Mouse (Mus musculus): ENCODE measurements around the gene Rnf4. TPM values are rescaled to one million over a fixed set of nuclear protein-coding genes. Genes with fewer than 3 reads are reported as not detected.

Gene Rnf4
- total and polyA plus RNA-seq, 3 experiments = 150 to 184 TPM; not detected in 1

GRCm38 (mm10) chr5:34368551-34369290 lies 32.6 kb downstream of the Rnf4 start:
- Histone ChIP-seq H3K36me3 (ENCODE audit: control insufficient read depth in 1 of 2, insufficient read depth in 2 of 2, low read length in 2 of 2) (peaks cover 8 to 25% of the 10 kb centered on the region in 2 experiments), H3K4me3 (ENCODE audit: control insufficient read depth in 1 of 2, insufficient read depth in 1 of 2, low read depth in 2 of 2, low read length in 2 of 2) (peak overlapping the region; percentile 67 to 91), H3K4me1 (ENCODE audit: control insufficient read depth in 1 of 2, insufficient read depth in 2 of 2, low read length in 2 of 2) (peaks cover 11 to 17% of the 10 kb centered on the region in 2 experiments), H3K27me3 (ENCODE audit: control insufficient read depth in 1 of 2, insufficient read depth in 2 of 2, low read length in 2 of 2) (no peaks in the 10 kb centered on the region), H3K9me3 (replicated peaks; ENCODE audit: insufficient read depth, low read length) (no peaks in the 10 kb centered on the region), H3K9ac (ENCODE audit: control insufficient read depth, low read depth, low read length, poor library complexity, severe bottlenecking) (peak overlapping the region; percentile 80), H3K27ac (ENCODE audit: control insufficient read depth, low read depth, low read length) (peak overlapping the region; percentile 46), H3K79me2 (ENCODE audit: control insufficient read depth, insufficient read depth, low read length, poor library complexity) (peaks cover 34% of the 10 kb centered on the region)
- no peak for DNase-seq (ENCODE audit: low read depth, low spot score)
- TF ChIP-seq UBTF (IDR thresholded peaks at IDR 0.05; ENCODE audit: borderline replicate concordance, insufficient read depth, low read depth, low read length) = no peak
- 0 out of 2 replicates have a peak, but pooled peaks have one; percentile 24 for TF ChIP-seq POLR2AphosphoS2 (IDR thresholded peaks at IDR 0.05; ENCODE audit: low read length)

- Histone ChIP-seq H3K36me3 (ENCODE audit: control insufficient read depth in 1 of 2, insufficient read depth in 2 of 2, low read length in 2 of 2) (peaks cover 5 to 28% of the 10 kb centered on the region in 2 experiments; a peak in 3 of 4 replicates), H3K4me1 (ENCODE audit: control insufficient read depth in 1 of 2, insufficient read depth in 2 of 2, low read length in 2 of 2) (peaks cover 11 to 17% of the 10 kb centered on the region in 2 experiments), H3K27ac (ENCODE audit: control insufficient read depth, low read depth, low read length) (peak within 1 kb of the TSS; percentile 46), H3K4me3 (ENCODE audit: control insufficient read depth in 1 of 2, insufficient read depth in 1 of 2, low read depth in 2 of 2, low read length in 2 of 2) (peak within 1 kb of the TSS; percentile 88 to 98), H3K27me3 (ENCODE audit: control insufficient read depth in 1 of 2, insufficient read depth in 2 of 2, low read length in 2 of 2) (no peaks in the 10 kb centered on the region), H3K79me2 (ENCODE audit: control insufficient read depth, insufficient read depth, low read length, poor library complexity) (peaks cover 40% of the 10 kb centered on the region), H3K9me3 (replicated peaks; ENCODE audit: insufficient read depth, low read length) (no peaks in the 10 kb centered on the region), H3K9ac (ENCODE audit: control insufficient read depth, low read depth, low read length, poor library complexity, severe bottlenecking) (peak within 1 kb of the TSS; percentile 87)
- DNase-seq (ENCODE audit: low read depth, low spot score) = peak; percentile 97
- TF ChIP-seq USF2 (IDR thresholded peaks at IDR 0.05; ENCODE audit: borderline replicate concordance in 1 of 2, insufficient read depth in 1 of 2, low read depth in 1 of 2, low read length in 2 of 2) = no peak
- no peak; the same call in 1 of the 2 replicates for TF ChIP-seq GABPA (IDR thresholded peaks at IDR 0.05; ENCODE audit: low read depth, low read length)
- TF ChIP-seq MEF2A (IDR thresholded peaks at IDR 0.05; ENCODE audit: extremely low read depth, insufficient replicate concordance, low read depth, low read length, poor library complexity, severe bottlenecking) = 0 out of 2 replicates have a peak, but pooled peaks have one; percentile 22
- TF ChIP-seq USF1 (IDR thresholded peaks at IDR 0.05; ENCODE audit: low read depth, low read length) = peak; percentile 65
- TF ChIP-seq MAZ (IDR thresholded peaks at IDR 0.05; ENCODE audit: low read depth, low read length) = peak; percentile 97
- no peak for TF ChIP-seq E2F4 (IDR thresholded peaks at IDR 0.05; ENCODE audit: borderline replicate concordance, low read depth, low read length)
- TF ChIP-seq ZMIZ1 (IDR thresholded peaks at IDR 0.05; ENCODE audit: low read depth, low read length) = peak; percentile 87
- no peak for TF ChIP-seq CTCF (IDR thresholded peaks at IDR 0.05 in 2 of 3, conservative IDR thresholded peaks at IDR 0.05 in 1 of 3; ENCODE audit: control insufficient read depth in 1 of 3, insufficient read depth in 1 of 3, low read depth in 2 of 3, low read length in 3 of 3, poor library complexity in 1 of 3, severe bottlenecking in 1 of 3)
- TF ChIP-seq GATA1 (IDR thresholded peaks at IDR 0.05; ENCODE audit: low read depth, low read length) = no peak
- no peak for TF ChIP-seq JUND (IDR thresholded peaks at IDR 0.05; ENCODE audit: low read depth, low read length)
- 0 out of 2 replicates have a peak, but pooled peaks have one; percentile 28 for TF ChIP-seq MYB (IDR thresholded peaks at IDR 0.05; ENCODE audit: low read depth, low read length)
- 0 out of 2 replicates have a peak, but pooled peaks have one; percentile 25 for TF ChIP-seq UBTF (IDR thresholded peaks at IDR 0.05; ENCODE audit: borderline replicate concordance, insufficient read depth, low read depth, low read length)
- peak; percentile 75; the same call in 1 of the 2 replicates for TF ChIP-seq TCF12 (IDR thresholded peaks at IDR 0.05; ENCODE audit: low read depth, low read length)
- TF ChIP-seq BHLHE40 (IDR thresholded peaks at IDR 0.05; ENCODE audit: borderline replicate concordance, low read depth, low read length) = no peak
- no peak for TF ChIP-seq SMC3 (IDR thresholded peaks at IDR 0.05; ENCODE audit: low read depth, low read length)
- TF ChIP-seq ZNF384 (IDR thresholded peaks at IDR 0.05; ENCODE audit: low read depth, low read length) = 0 out of 2 replicates have a peak, but pooled peaks have one; percentile 43
- TF ChIP-seq POLR2A (IDR thresholded peaks at IDR 0.05; ENCODE audit: control insufficient read depth in 1 of 2, insufficient read depth in 1 of 2, low read depth in 1 of 2, low read length in 2 of 2, poor library complexity in 1 of 2) = peak; percentile 68 to 88; a peak in 3 of 4 replicates
- peak; percentile 36; the same call in 1 of the 2 replicates for TF ChIP-seq MYC (IDR thresholded peaks at IDR 0.05; ENCODE audit: low read depth, low read length)
- peak; percentile 73; the same call in 1 of the 2 replicates for TF ChIP-seq MAX (IDR thresholded peaks at IDR 0.05; ENCODE audit: low read length)
- TF ChIP-seq POLR2AphosphoS2 (IDR thresholded peaks at IDR 0.05; ENCODE audit: low read length) = peak; percentile 57; the same call in 1 of the 2 replicates
- peak; percentile 65 for TF ChIP-seq NRF1 (IDR thresholded peaks at IDR 0.05; ENCODE audit: insufficient read depth, low read depth, low read length, poor library complexity, severe bottlenecking)
- TF ChIP-seq RCOR1 (IDR thresholded peaks at IDR 0.05; ENCODE audit: low read depth, low read length) = 0 out of 2 replicates have a peak, but pooled peaks have one; percentile 32
- peak; percentile 55; the same call in 1 of the 2 replicates for TF ChIP-seq ZKSCAN1 (IDR thresholded peaks at IDR 0.05; ENCODE audit: low read depth, low read length)
- TF ChIP-seq POLR2AphosphoS5 (IDR thresholded peaks at IDR 0.05; ENCODE audit: borderline replicate concordance, low read depth, low read length) = no peak; the same call in 1 of the 2 replicates
- peak; percentile 81 for TF ChIP-seq NELFE (IDR thresholded peaks at IDR 0.05; ENCODE audit: low read depth, low read length)
- no peak for TF ChIP-seq MAFK (IDR thresholded peaks at IDR 0.05; ENCODE audit: borderline replicate concordance, low read depth, low read length)
Observed at GRCm38 (mm10) chr5:34369341-34370021, 33.4 kb downstream of the Rnf4 start, which contains the start of gene Fam193a. TSS of gene Fam193a (plus strand) at chr5:34369933.
